Mouse (Mus musculus) C2C12 (cell line): ENCODE data around the gene Nrm. TPM values are rescaled to one million over a fixed set of nuclear protein-coding genes. Genes with fewer than 3 reads are reported as not detected.

Source experiments
- H3K27me3 ChIP-seq: one replicate; pipeline ENCODE4 v1.6.1; 2011; ENCODE audit not compliant: control insufficient read depth, insufficient read depth, insufficient read length
- H3K36me3 ChIP-seq: one replicate; pipeline ENCODE4 v1.6.1; 2011; ENCODE audit not compliant: control insufficient read depth, insufficient read depth
- H3K4me3 ChIP-seq: one replicate; pipeline ENCODE4 v1.5.1; 2011; ENCODE audit warnings: mild to moderate bottlenecking, control low read depth; ENCODE audit not compliant: poor library complexity, insufficient read depth, severe bottlenecking
- H3K79me2 ChIP-seq: one replicate; pipeline ENCODE4 v1.6.1; 2011; ENCODE audit not compliant: control insufficient read depth, insufficient read depth
- H3K79me3 ChIP-seq: one replicate; pipeline ENCODE4 v1.6.1; 2011; ENCODE audit warnings: low read depth, control low read depth
- H3ac ChIP-seq: one replicate; pipeline ENCODE3; 2011; ENCODE audit warnings: low read depth; ENCODE audit not compliant: control insufficient read depth, insufficient read length
- CEBPB ChIP-seq: IDR thresholded peaks from one replicate; pipeline ENCODE4 v1.6.1; 2011; ENCODE audit warnings: low read depth, mild to moderate bottlenecking, control low read depth, moderate library complexity
- CTCF ChIP-seq: IDR thresholded peaks from one replicate; pipeline ENCODE4 v1.5.1; 2011; ENCODE audit not compliant: control insufficient read depth, insufficient read depth, insufficient read length
- FOSL1 ChIP-seq: IDR thresholded peaks from one replicate; pipeline ENCODE4 v1.8.0; 2011; ENCODE audit warnings: mild to moderate bottlenecking, low read length; ENCODE audit not compliant: poor library complexity, insufficient read depth, severe bottlenecking
- MAX ChIP-seq: IDR thresholded peaks from one replicate; pipeline ENCODE4 v1.6.1; 2011; ENCODE audit warnings: mild to moderate bottlenecking, control low read depth
- MYOD1 ChIP-seq: IDR thresholded peaks from one replicate; pipeline ENCODE4 v1.6.1; 2011; ENCODE audit warnings: low read depth; ENCODE audit not compliant: control insufficient read depth, insufficient read length
- MYOG ChIP-seq: IDR thresholded peaks from one replicate; pipeline ENCODE4 v1.6.1; 2011; ENCODE audit not compliant: control insufficient read depth, insufficient read length; ENCODE audit errors: extremely low read depth
- USF1 ChIP-seq: IDR thresholded peaks from one replicate; pipeline ENCODE4 v1.6.1; 2011; ENCODE audit warnings: low read depth, mild to moderate bottlenecking, control low read depth, moderate library complexity
- polyA plus RNA-seq: library from polyadenylated mRNA; unstranded; fragments of >200 nt; fragmentation: generic; extraction: Trizol; gene quantifications from one replicate; pipeline ENCODE4 v1.2.1, GENCODE M21; 2012; ENCODE audit warnings: missing spikeins

Nrm gene
- polyA plus RNA-seq, 1 experiment = 25.5 TPM

DNA sequence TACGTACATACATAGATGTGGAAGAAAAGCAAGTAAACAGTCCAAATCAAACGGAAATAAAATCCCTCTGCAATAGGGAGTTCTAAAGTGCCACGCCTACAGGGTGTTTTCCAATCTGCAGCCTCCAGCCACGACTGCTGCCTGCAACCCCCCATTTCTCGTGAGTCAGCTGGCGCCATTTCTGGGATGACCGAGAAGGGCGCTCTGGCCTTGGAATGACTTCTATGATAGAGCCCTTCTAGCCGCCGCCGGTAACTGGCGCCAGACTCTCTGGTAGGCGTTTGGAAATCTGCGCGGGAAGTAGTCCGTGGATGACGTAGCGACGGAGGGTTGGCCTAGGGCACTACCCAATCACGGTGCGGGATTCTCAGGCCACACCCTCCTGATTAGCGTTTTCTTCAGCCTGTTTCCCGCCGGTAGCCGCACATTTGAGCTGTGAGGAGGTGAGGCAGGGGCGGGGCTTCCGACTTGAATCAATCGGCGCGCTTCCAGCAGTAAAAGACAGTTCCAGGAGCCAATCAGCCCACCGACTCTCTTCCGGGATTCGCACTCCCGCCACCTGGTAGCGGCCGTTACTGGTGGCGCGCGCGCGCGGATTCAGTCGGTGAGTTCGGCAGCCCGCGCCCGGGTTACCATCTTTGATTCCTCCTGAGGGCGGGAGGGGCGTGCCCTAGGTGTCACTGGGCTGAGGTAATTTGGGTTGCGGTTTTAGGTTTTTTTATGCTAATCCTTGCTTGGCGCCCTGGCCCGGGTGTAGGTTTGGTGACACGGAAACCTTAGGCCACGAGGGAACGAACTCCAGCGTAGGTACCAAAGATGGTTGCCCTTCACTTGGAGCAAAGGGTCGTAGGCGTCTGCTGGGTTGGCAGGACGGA is 19.8 kb upstream of the Nrm start, which contains the start of gene Mdc1:
Mdc1 (plus strand) TSS at position 440 of the 875 bp plus-strand sequence.
- Histone ChIP-seq H3K79me3 (peaks cover 22% of the 10 kb centered on the region), H3K27me3 (no peaks in the 10 kb centered on the region)

DNA sequence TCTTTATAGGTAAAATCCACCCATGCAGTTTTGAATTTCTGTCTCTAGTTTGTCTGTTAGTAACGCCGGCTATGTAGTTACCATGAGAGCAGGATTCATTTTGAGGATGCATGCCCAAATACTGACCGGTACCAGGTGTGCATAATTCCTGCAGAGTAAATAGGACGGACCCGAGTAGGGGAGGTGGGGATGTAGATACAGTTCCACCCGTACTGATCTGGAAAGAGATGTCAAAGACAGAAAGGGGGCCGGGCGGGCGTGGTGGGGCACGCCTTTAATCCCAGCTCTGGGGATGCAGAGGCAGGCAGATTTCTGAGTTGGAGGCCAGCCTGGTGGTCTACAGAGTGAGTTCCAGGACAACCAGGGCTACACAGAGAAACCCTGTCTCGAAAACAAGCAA is 19.1 kb upstream of the Nrm start:
- Histone ChIP-seq H3ac (peak overlapping the region; percentile 57), H3K4me3 (peak overlapping the region; percentile 44), H3K79me3 (peaks cover 16% of the 10 kb centered on the region), H3K27me3 (no peaks in the 10 kb centered on the region), H3K79me2 (peaks cover 37% of the 10 kb centered on the region), H3K36me3 (peaks cover 20% of the 10 kb centered on the region)
- no peak for TF ChIP-seq MYOG
- TF ChIP-seq CEBPB = no peak
- no peak for TF ChIP-seq MAX
- no peak for TF ChIP-seq FOSL1
- no peak for TF ChIP-seq CTCF
- TF ChIP-seq USF1 = no peak
- TF ChIP-seq MYOD1 = no peak

More for the DNA sequence above, 19.8 kb upstream of the Nrm start, which contains the start of gene Mdc1:
- peaks cover 19% of the 10 kb centered on the region for H3K36me3 ChIP-seq
- TF ChIP-seq FOSL1 = no peak
- TF ChIP-seq CTCF = no peak
- no peak for TF ChIP-seq USF1
- no peak for TF ChIP-seq MYOG
- TF ChIP-seq MAX = peak; percentile 52
- peak; percentile 4 for TF ChIP-seq MYOD1
- peak; percentile 35 for TF ChIP-seq CEBPB
- H3K79me2 ChIP-seq = peaks cover 44% of the 10 kb centered on the region
- peak within 1 kb of the TSS; percentile 57 for H3ac ChIP-seq
- peak within 1 kb of the TSS; percentile 44 for H3K4me3 ChIP-seq

DNA sequence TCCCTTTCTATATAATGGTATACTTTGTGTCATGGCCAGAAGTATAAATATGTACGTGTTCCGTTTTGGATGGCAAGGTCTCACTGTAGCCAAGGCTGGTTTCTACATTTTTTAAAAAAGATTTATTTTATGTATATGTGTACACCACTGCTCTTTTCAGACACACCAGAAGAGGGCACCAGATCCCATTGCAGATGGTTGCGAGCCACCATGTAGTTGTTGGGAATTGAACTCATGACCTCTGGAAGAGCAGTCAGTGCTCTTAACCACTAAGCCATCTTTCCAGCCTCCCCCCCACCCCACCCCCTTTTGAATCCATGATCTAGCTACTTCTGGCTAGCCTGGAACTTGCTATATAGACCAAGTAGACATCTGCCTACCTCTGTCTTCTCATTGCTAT is 17.6 kb upstream of the Nrm start:
- Histone ChIP-seq H3K27me3 (no peaks in the 10 kb centered on the region), H3K79me2 (peaks cover 25% of the 10 kb centered on the region), H3K36me3 (peaks cover 35% of the 10 kb centered on the region), H3K79me3 (peaks cover 6% of the 10 kb centered on the region), H3ac (no peak overlapping the region), H3K4me3 (no peak overlapping the region)
- TF ChIP-seq FOSL1 = no peak
- TF ChIP-seq CTCF = no peak

DNA sequence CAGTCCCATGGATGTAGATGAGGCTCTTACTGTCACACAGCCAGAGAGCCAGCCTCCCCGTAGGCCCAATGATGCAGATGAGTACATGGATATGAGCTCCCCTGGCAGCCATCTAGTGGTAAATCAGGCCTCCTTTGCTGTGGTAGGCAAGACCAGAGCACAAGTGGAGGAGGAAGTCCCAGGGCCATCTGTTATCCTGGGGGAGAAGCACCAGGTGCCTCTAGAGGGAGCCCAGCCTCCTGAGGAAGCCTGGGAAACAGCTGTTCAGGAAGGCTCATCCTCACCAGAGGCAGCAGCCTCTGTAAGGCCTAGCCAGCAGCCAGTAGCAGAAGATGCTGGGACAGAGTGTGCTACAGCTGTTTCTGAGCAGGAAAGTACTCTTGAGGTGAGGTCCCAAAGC is 13.0 kb upstream of the Nrm start:
- H3K79me3 ChIP-seq = no peaks in the 10 kb centered on the region
- H3ac ChIP-seq = no peak overlapping the region
- TF ChIP-seq FOSL1 (no peak), CTCF (peak; percentile 8)
- no peak overlapping the region for H3K4me3 ChIP-seq
- H3K36me3 ChIP-seq = peaks cover 77% of the 10 kb centered on the region
- no peaks in the 10 kb centered on the region for H3K27me3 ChIP-seq
- peaks cover under 1% of the 10 kb centered on the region for H3K79me2 ChIP-seq

DNA sequence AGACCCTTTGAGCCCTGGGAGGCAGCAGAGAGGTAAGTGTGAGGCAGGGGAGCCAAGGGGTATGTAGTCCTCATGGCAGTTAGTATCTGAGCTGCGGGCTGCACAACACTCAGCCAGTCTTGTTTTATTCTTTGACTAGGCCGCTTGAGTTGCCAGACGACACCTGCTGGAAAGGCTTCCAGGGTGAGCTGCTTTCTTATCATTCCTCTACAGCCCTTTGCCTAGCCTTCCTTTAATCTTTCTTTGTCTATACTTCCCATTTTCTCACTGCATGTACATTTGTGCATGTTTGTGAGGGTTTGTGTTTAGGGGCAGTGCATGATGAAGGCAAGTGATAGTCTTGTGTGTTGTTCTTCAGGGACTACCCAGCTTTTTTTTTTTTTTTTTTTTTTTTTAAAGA is 10.1 kb upstream of the Nrm start:
- Histone ChIP-seq H3K79me3 (no peaks in the 10 kb centered on the region), H3K36me3 (peaks cover 79% of the 10 kb centered on the region), H3K27me3 (no peaks in the 10 kb centered on the region)

DNA sequence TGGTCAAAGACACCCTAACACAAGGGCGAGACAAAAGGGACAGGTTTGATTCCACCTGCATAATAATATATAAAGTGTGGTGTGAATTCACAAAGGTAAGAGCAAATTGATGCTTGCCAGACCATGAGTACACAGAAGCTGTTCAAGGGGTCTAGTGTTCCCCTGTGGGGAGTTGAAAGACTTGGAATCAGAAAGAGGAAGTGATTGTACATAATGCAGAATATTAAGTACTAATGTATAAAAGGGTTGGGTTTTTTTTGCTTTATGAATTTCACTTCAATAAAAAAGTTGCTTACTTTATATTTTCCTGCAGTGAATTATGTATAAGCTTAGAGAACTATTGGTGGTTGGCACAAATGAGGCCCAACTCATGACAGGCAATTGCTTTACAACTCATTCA is 1.7 kb upstream of the Nrm start:
- TF ChIP-seq CTCF (no peak), MYOG (no peak), MAX (no peak), USF1 (no peak), CEBPB (no peak), FOSL1 (no peak), MYOD1 (no peak)

More for the DNA sequence above, 10.1 kb upstream of the Nrm start:
- Histone ChIP-seq H3K79me2 (no peaks in the 10 kb centered on the region), H3ac (no peak overlapping the region), H3K4me3 (no peak overlapping the region)
- TF ChIP-seq MYOD1 = no peak
- TF ChIP-seq MYOG = no peak
- no peak for TF ChIP-seq CEBPB
- TF ChIP-seq CTCF = no peak
- TF ChIP-seq FOSL1 = no peak
- no peak for TF ChIP-seq USF1
- no peak for TF ChIP-seq MAX

More for the DNA sequence above, 1.7 kb upstream of the Nrm start:
- Histone ChIP-seq H3ac (no peak overlapping the region), H3K27me3 (no peaks in the 10 kb centered on the region), H3K4me3 (no peak overlapping the region), H3K79me2 (peaks cover 13% of the 10 kb centered on the region), H3K36me3 (peaks cover 36% of the 10 kb centered on the region), H3K79me3 (peaks cover 2% of the 10 kb centered on the region)
